Mouse (Mus musculus): ENCODE data around the gene Tuft1.

The Tuft1 gene

DNA sequence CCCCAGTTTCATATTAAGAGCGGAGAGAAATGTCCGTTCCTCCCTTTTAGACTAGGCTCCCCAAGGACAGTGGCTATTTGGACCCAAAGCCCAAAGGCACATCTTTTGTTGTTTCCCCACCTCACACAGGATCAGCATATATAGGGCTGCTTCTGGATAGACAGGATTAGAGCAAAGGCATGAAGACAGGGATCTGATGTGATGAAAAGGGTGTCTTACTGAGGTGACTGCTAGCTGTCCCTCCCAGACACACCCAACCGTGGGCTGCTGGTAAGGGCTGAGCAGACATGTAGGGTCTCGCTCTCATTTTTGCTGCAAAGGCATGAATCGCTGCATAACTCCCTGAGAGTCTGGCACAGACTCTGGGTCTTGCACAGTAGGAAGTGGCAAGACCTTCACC lies 30.0 kb downstream of the Tuft1 start:
- no peak for DNase-seq (ENCODE audit: low read depth, low spot score)
- H3K27me3 ChIP-seq (ENCODE audit: control insufficient read depth, insufficient read depth, low read length, poor library complexity, severe bottlenecking) = no peaks in the 10 kb centered on the region; the same call in 1 of the 2 replicates
- no peaks in the 10 kb centered on the region for H3K36me3 ChIP-seq (ENCODE audit: control insufficient read depth, insufficient read depth, low read length, poor library complexity, severe bottlenecking)

DNA sequence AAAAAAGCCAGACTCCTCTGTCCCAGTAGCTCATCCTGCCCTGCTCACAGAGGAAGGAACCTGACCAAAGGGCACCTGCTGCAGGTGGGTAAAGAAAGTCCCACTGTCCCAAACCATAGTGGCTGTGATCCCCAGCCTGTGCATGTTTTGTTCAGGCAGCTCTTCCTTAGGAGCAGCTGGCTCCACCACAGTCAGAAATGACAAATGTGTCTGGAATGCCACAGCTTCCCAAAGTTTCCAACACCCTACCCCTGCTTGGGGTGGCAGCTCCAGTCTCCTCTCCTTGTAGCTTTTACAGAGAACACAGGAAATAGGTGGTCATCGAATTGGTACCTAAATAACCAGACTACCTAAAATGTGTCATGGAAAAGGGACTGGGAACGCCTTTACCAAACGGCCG lies 34.4 kb downstream of the Tuft1 start:
- Histone ChIP-seq H3K27me3 (ENCODE audit: control insufficient read depth, insufficient read depth, low read length, poor library complexity, severe bottlenecking) (no peaks in the 10 kb centered on the region; the same call in 1 of the 2 replicates), H3K36me3 (ENCODE audit: control insufficient read depth, insufficient read depth, low read length, poor library complexity, severe bottlenecking) (no peaks in the 10 kb centered on the region)
- DNase-seq (ENCODE audit: low read depth, low spot score) = no peak

DNA sequence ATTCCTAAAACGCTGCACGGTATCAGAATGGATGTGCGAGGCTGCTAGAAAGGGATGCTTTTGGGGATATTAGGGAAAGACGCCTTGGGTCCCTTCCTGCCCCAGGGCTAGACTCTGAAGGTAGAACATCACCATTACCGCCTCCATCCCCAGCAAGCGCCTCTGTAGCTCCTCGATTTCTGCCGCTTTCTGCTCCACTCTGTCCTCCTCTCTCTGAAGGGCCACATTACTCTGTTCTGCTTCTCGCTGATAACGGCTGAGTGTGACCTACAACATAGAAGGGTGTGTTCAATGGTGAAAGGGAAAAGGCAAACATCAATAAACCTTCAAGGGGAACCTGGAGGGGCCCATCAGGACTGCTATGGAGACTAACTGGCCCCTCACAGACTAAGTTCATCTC lies 36.1 kb downstream of the Tuft1 start:
- Histone ChIP-seq H3K27me3 (ENCODE audit: control insufficient read depth, insufficient read depth, low read length, poor library complexity, severe bottlenecking) (no peaks in the 10 kb centered on the region; the same call in 1 of the 2 replicates), H3K36me3 (ENCODE audit: control insufficient read depth, insufficient read depth, low read length, poor library complexity, severe bottlenecking) (no peaks in the 10 kb centered on the region)
- no peak for DNase-seq (ENCODE audit: low read depth, low spot score)

DNA sequence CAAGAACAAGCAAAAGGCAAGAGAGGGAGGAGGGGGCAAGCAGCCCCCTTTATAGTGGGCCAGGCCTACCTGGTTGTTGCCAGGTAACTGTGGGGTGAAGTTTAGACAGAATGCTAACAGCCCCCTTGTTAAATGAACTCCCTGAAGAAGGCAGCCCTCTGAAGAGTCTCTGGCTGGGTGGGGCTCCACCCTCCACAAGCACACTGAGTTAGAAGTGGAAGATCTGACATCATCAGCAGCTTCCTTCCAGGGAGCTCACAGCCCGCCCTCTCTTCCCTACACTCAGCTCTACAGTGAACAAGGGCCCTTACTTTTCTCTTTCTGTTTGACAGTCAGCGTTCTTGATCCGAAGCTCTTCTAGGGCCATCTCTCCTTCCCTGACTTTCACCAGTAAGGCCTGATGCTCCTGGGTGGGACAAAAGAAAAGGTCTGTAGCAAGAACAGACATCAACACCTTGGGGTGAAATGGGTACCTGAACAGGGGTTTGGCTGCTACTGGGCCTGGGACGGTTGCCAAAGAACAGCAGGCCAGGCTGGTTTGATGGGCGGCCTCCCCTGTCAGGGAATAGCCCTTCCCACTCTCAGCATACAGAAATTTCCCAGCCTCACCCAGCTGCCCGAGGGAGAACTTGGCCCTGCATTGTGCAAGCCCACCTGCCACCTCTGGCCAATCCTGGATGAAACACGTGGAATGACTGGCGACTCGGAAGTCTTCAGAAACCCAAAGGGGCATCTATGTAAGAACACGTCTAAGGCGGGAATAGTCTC lies 36.7 kb downstream of the Tuft1 start:
- no peak for DNase-seq (ENCODE audit: low read depth, low spot score)
- no peaks in the 10 kb centered on the region for H3K36me3 ChIP-seq (ENCODE audit: control insufficient read depth, insufficient read depth, low read length, poor library complexity, severe bottlenecking)
- no peaks in the 10 kb centered on the region for H3K27me3 ChIP-seq (ENCODE audit: control insufficient read depth, insufficient read depth, low read length, poor library complexity, severe bottlenecking)

DNA sequence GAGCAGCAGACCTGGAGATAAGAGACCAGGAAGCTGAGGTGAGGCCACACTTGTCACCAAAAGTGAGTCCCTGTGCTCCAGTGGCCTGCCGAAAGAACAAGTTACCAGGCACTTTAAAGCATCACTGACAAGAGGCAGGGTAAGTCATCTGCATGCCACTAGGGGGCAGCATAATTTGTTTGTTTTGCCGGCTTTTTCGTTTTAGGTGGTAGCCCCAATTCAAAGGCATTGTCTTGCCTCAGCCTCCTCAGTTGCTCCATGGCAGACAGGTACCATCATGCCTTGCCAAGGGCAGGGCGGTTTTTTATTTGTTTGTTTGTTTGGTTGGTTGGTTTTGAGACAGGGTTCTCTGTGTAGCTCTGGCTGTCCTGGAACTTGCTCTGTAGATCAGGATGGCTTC lies 42.0 kb downstream of the Tuft1 start:
- DNase-seq (ENCODE audit: low read depth, low spot score) = peak; percentile 71
- Histone ChIP-seq H3K27me3 (ENCODE audit: control insufficient read depth, insufficient read depth, low read length, poor library complexity, severe bottlenecking) (no peaks in the 10 kb centered on the region), H3K36me3 (ENCODE audit: control insufficient read depth, insufficient read depth, low read length, poor library complexity, severe bottlenecking) (no peaks in the 10 kb centered on the region)

DNA sequence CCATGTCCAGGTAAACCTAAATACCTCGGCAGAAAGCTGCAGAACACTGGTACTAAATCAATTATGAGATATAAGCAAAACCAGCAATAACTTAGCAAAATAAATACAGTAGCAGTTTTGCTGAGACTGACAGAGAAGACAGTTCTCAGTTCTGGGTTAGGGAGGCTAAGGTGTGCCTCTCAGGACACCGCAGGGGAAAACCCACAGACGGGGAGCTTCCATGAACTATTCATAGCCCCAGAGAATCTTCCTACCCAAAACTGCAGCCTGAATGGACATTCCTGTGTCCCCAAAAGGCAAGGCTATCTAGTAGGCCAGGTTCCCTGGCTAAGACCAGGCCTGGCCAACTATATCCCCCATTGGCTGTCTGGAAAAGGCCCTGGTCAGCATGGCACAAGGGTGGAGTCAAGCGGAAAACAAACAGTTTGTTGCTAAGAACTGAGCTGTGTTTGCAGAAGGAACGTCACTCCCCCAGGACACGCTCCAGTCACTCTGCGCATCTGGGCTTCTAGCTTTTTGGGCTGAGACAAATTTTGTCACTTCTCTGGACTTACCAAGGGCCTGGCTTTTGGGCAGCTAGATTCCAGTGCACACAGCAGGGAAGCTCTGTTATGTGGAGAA lies 45.3 kb downstream of the Tuft1 start:
- no peak for DNase-seq (ENCODE audit: low read depth, low spot score)
- Histone ChIP-seq H3K36me3 (ENCODE audit: control insufficient read depth, insufficient read depth, low read length, poor library complexity, severe bottlenecking) (no peaks in the 10 kb centered on the region), H3K27me3 (ENCODE audit: control insufficient read depth, insufficient read depth, low read length, poor library complexity, severe bottlenecking) (no peaks in the 10 kb centered on the region)

DNA sequence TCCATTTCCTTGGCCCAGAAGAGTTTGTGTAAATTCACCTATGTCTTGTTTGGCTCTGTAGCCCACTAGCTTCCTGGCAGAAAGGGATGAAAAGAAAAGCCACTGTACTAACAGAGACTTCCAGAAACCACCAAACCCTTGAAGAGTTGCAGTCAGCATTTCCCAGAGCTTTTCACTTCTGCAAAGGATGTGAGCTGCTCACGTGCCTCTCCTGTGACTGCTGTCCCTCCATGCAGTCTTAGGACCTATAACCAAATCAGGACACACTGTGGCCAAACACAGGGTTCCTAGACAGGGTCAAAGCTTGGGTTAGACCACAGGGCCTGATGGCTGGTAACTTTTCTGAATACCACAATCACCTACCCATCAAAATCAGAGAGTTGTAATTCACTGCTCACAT lies 46.4 kb downstream of the Tuft1 start:
- H3K36me3 ChIP-seq (ENCODE audit: control insufficient read depth, insufficient read depth, low read length, poor library complexity, severe bottlenecking) = no peaks in the 10 kb centered on the region
- no peaks in the 10 kb centered on the region for H3K27me3 ChIP-seq (ENCODE audit: control insufficient read depth, insufficient read depth, low read length, poor library complexity, severe bottlenecking)
- no peak for DNase-seq (ENCODE audit: low read depth, low spot score)

DNA sequence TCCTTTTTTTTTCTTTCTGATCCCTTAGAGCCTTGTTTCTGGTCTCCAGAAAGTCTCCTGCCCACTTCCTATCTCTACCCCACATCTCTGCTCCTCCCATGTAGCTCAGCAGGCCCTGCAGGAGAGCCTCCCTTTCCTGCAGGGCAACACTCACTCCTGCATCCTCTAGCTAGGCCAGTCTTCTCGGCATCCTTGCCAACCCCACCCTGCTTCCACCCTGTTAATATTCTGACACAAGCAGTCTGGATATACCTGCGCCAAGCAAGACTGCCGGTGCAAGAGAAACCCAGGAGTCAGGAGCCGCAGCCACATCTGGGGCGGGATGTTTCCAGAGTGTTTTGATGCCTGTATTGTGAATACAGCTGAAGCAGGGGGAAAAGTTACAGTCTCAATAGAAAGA lies 46.8 kb downstream of the Tuft1 start:
- no peaks in the 10 kb centered on the region for H3K27me3 ChIP-seq (ENCODE audit: control insufficient read depth, insufficient read depth, low read length, poor library complexity, severe bottlenecking)
- no peaks in the 10 kb centered on the region for H3K36me3 ChIP-seq (ENCODE audit: control insufficient read depth, insufficient read depth, low read length, poor library complexity, severe bottlenecking)
- DNase-seq (ENCODE audit: low read depth, low spot score) = no peak

DNA sequence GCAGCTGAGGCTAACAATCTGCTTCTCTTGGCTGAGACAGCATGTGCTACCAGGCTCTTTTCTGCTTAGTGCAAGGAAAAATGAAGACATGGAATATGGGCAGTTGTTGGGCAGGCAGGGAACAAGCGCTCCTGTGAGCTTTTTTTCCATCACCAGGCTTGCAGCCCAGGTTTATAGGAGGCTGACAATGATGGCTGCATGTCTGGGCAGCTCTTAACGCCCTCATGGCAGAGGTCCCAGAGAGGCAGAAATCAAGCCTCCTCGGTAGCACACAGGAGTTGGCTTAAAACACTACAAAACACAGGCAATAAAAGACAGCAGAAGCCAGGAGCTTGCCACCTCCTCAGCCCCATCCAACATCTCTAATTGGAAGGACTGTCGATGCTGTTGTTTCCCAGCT lies 47.3 kb downstream of the Tuft1 start:
- H3K27me3 ChIP-seq (ENCODE audit: control insufficient read depth, insufficient read depth, low read length, poor library complexity, severe bottlenecking) = no peaks in the 10 kb centered on the region
- DNase-seq (ENCODE audit: low read depth, low spot score) = no peak

DNA sequence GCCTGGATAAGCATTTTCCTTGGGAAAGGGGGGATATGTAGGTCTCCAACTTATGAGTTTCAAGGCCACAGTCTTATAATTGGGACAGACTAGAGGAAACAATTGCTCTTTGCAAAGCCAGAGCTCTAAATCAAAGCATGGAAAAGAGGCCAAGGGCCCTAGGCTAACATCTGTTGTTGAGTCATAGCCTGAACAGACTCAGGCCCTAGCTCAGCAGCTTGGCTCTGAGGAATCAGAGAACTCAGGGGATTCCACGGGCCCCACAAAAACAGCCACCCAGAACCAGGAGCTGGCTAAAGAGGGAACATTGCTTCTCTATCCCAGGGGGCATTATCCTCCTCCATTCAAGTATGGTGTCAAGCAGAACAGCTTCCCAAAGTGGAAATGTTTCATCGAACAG lies 48.1 kb downstream of the Tuft1 start:
- H3K36me3 ChIP-seq (ENCODE audit: control insufficient read depth, insufficient read depth, low read length, poor library complexity, severe bottlenecking) = no peaks in the 10 kb centered on the region
- DNase-seq (ENCODE audit: low read depth, low spot score) = no peak
- no peaks in the 10 kb centered on the region for H3K27me3 ChIP-seq (ENCODE audit: control insufficient read depth, insufficient read depth, low read length, poor library complexity, severe bottlenecking)

More for the DNA sequence above, 47.3 kb downstream of the Tuft1 start:
- H3K36me3 ChIP-seq (ENCODE audit: control insufficient read depth, insufficient read depth, low read length, poor library complexity, severe bottlenecking) = no peaks in the 10 kb centered on the region

DNA sequence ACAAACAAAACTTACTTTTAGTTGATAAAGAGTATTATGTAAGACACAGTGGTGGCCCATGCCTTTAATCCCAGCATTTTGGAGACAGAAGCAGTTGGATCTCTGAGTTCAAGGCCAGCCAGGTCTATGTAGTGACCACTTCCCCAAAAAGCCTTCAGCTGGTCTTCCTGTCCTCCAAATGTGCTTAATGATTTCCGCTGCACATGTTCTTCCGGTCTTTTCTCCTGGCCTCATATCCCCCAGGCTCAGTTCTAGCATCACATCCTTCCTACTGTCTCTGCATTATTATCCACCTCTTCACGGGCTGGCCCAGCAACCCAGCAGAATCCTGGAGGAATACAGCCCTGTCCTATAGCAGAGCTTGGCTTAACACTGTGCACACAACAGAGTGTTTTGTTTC lies 49.1 kb downstream of the Tuft1 start:
- Histone ChIP-seq H3K27me3 (ENCODE audit: control insufficient read depth, insufficient read depth, low read length, poor library complexity, severe bottlenecking) (no peaks in the 10 kb centered on the region), H3K36me3 (ENCODE audit: control insufficient read depth, insufficient read depth, low read length, poor library complexity, severe bottlenecking) (no peaks in the 10 kb centered on the region)
- DNase-seq (ENCODE audit: low read depth, low spot score) = no peak

DNA sequence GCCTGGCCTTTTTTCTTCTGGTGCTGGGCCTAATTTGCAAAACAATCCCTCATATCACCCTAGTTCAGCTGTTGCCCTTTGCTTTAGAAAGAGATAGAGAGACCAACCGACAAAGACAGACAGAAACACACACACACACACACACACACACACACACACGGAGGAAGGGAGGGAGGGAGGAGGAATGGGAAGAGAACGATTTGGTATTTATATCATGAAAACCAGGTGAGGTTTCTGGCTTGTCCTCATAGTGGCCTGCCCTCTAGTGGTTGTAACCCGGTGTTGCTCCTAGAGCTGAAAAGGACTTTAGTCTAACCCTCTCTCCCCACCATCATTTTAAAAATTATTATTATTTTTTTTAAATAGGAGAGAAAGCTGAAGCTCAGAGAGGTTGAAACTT lies 56.7 kb downstream of the Tuft1 start:
- Histone ChIP-seq H3K27me3 (ENCODE audit: control insufficient read depth, insufficient read depth, low read length, poor library complexity, severe bottlenecking) (no peaks in the 10 kb centered on the region), H3K36me3 (ENCODE audit: control insufficient read depth, insufficient read depth, low read length, poor library complexity, severe bottlenecking) (no peaks in the 10 kb centered on the region)
- DNase-seq (ENCODE audit: low read depth, low spot score) = peak; percentile 65

DNA sequence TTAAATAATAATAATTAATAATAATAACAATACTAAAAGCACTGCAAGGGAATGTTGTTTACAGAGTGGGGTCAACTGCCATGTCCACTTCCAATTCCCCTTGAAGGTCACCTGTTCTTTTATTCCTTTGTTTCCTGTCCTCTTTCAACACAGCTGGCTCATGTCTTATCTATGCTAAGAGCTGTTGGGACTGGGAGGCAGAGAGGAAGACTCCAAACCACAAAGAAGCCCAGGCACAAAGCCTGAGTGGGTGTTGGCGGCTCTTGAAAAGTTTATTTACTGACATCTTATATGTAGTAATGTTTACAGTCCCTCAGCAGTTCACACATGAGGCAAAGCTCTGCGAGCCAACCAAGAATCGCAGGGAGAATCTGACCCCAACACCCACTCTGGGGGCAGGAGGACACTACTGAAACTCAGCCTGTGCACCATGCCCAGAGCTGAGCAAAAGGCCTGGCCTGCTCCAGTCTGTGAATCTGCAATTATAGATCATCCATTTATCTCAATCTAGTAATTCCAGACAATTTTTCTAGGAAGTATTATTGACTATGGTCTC lies 61.4 kb downstream of the Tuft1 start:
- Histone ChIP-seq H3K27me3 (ENCODE audit: control insufficient read depth, insufficient read depth, low read length, poor library complexity, severe bottlenecking) (no peaks in the 10 kb centered on the region), H3K36me3 (ENCODE audit: control insufficient read depth, insufficient read depth, low read length, poor library complexity, severe bottlenecking) (no peaks in the 10 kb centered on the region; the same call in 1 of the 2 replicates)
- no peak for DNase-seq (ENCODE audit: low read depth, low spot score)

DNA sequence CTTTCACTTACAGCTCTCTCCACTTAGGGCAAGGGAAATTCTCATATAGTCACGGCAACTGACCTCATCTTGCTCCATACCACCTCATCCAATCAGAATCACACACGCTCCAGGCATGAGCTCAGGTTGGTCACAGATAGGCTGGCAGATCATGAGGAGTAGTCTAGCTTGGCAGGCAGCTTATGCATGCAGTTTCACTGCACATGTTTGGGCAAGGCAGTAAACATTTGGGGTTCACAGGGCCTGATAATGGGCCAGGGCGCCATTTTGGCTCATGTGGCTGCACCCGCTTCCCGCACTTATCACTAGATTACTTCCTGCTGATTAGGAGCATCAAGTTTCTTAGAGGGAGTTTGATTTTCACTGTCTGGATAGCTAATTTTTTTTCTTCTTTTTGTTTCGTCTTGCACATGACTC lies 62.8 kb downstream of the Tuft1 start:
- Histone ChIP-seq H3K27me3 (ENCODE audit: control insufficient read depth, insufficient read depth, low read length, poor library complexity, severe bottlenecking) (no peaks in the 10 kb centered on the region), H3K36me3 (ENCODE audit: control insufficient read depth, insufficient read depth, low read length, poor library complexity, severe bottlenecking) (no peaks in the 10 kb centered on the region; the same call in 1 of the 2 replicates)
- peak; percentile 52 for DNase-seq (ENCODE audit: low read depth, low spot score)

DNA sequence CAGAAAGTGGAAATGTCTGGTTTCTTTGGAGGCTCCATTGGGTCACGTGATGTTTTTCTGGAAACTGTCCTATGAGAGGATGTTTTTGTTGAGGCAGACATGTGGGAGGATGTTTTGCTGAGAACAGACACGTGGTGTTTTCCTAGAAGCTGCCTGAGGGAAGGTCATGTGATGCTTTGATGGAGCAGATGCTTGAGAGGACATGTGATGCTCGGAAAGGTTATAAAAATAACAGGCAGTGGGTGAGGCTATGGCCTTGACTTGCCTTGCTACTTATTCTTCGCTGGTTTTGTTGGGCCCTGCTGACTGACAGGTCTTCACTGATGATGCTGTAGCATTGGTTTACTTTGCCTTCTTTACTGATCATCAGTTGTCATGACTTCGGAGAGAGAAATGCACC lies 67.6 kb downstream of the Tuft1 start:
- Histone ChIP-seq H3K27me3 (ENCODE audit: control insufficient read depth, insufficient read depth, low read length, poor library complexity, severe bottlenecking) (no peaks in the 10 kb centered on the region), H3K36me3 (ENCODE audit: control insufficient read depth, insufficient read depth, low read length, poor library complexity, severe bottlenecking) (no peaks in the 10 kb centered on the region; the same call in 1 of the 2 replicates)
- no peak for DNase-seq (ENCODE audit: low read depth, low spot score)
